Mouse (Mus musculus) WW6 (cell line): ENCODE results near the gene Vipr1.
A peak's percentile ranks its signal among the peaks of the same experiment; 100 is the strongest.

Source experiments
- DNase-seq: peaks from one replicate; pipeline ENCODE4 v3.0.0-alpha.2; 2013; ENCODE audit warnings: low read depth, low spot score

Gene Vipr1

DNA sequence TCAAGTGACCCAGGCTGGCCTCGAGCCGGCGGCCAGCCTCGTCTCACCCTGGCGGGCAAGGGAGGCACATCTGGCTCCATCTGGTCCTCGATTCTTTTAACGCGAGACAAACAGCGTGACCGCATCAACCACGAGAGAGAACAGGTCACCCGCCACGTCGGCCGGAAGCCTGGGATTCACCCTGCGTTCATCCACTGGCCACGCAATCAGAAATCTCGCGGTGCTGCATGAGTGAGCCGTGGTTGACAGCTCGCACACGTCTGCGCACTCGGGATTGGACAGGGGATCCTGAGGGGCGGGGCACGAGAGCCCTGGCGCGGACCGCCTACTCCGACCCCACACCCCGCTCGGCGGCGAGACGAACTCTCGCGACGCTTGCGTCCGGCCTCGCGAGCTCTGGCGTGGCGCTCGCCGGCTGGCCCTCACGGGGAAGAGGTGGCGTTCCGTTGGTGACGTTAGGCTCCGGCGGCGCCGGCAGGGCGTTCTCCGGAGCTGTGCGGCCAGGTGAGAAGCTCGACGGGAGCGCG is 76.3 kb downstream of the Vipr1 start, which contains the start of gene Nktr:
Gene Nktr (plus strand): TSS at position 378 of the 527 bp plus-strand sequence.
- peak; percentile 91 for DNase-seq

DNA sequence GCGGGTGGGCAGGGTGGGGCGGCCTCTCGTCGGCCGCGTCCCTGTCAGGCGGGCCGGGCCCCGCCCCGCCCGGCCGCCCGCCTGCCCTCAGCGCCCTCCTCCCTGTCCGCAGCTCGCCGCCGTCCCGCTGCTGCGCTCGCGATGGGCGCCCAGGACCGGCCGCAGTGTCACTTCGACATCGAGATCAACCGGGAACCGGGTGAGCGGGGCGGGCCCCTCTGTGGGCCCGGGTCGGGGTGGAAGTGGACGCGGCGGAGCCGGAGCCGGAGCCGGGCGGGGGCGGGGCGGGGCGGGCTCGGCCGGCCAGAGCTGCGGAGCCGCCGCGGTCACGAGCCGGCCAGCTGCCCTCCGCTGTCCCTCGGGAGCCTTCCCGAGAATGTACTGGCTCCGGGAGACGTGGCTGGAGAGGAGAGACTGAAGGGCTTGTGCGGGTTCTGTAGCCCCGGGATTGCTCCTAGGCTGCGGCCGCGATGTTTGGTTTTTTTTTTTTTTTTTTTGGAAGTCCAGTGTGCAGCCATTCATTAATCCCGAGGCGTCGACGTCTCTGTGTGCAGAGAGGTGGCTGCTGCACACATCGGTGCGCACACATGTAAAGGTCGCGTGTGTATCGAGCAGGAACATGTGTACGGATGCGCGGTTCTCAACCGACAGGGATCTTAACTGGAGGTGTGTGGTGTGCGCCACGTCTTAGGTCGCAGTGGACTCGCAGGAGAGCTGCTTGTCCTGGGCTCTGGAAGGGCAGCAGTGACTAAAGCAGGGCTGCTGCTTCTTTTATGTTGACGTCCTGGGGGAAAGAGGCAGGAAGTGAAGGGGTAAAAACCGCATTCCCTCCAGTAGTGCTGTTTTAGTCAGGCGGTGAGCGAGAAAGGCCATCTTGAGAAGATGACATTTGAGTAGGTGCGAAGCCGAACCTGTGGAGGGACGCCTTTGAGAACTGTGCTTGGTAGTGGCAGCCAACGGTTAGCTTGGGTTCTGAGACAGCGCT is 77.1 kb downstream of the Vipr1 start:
- no peak for DNase-seq
